Mouse (Mus musculus) MEL (cell line): ENCODE results near the gene Gsg1l. TPM values are rescaled to one million over a fixed set of nuclear protein-coding genes. Genes with fewer than 3 reads are reported as not detected.

Source experiments
- DNase-seq: peaks from one replicate; pipeline ENCODE4 v3.0.0; 2011; ENCODE audit warnings: low read depth, low spot score
- H3K27ac ChIP-seq: 2 replicates; pipeline ENCODE4 v1.5.1; 2012; ENCODE audit warnings: low read depth, mild to moderate bottlenecking, control low read depth, low read length, moderate library complexity; ENCODE audit not compliant: control insufficient read depth
- H3K27me3 ChIP-seq, 2 experiments: fragments of 150-350 bp in 1 of 2; sonication (generic) in 1 of 2; 2 replicates each; pipeline ENCODE4 v1.6.1; 2012; ENCODE audit warnings: low read length in 2 of 2, mild to moderate bottlenecking in 2 of 2, improper control_type of control experiment in 1 of 2, moderate library complexity in 1 of 2; ENCODE audit not compliant: insufficient read depth in 2 of 2, control insufficient read depth in 1 of 2
- H3K36me3 ChIP-seq, 2 experiments: 2 replicates each; pipeline ENCODE4 v1.6.1; 2012 to 2014; ENCODE audit warnings: low read length in 2 of 2, improper control_type of control experiment in 1 of 2, inconsistent platforms in 1 of 2, mild to moderate bottlenecking in 1 of 2; ENCODE audit not compliant: insufficient read depth in 2 of 2, control insufficient read depth in 1 of 2
- H3K4me1 ChIP-seq, 2 experiments: fragments of 150-350 bp in 1 of 2; sonication (generic) in 1 of 2; 2 replicates each; pipeline ENCODE4 v1.6.1; 2012; ENCODE audit warnings: low read length in 2 of 2, improper control_type of control experiment in 1 of 2, mild to moderate bottlenecking in 1 of 2; ENCODE audit not compliant: insufficient read depth in 2 of 2, control insufficient read depth in 1 of 2
- H3K4me3 ChIP-seq, 2 experiments: fragments of 150-350 bp in 1 of 2; sonication (generic) in 1 of 2; 2 replicates each; pipeline ENCODE4 v1.5.1; 2012; ENCODE audit warnings: low read depth in 2 of 2, low read length in 2 of 2, mild to moderate bottlenecking in 2 of 2, moderate library complexity in 2 of 2, control low read depth in 1 of 2, improper control_type of control experiment in 1 of 2; ENCODE audit not compliant: control insufficient read depth in 1 of 2, insufficient read depth in 1 of 2
- H3K79me2 ChIP-seq: 2 replicates; pipeline ENCODE4 v1.6.1; 2012; ENCODE audit warnings: mild to moderate bottlenecking, low read length, moderate library complexity; ENCODE audit not compliant: control insufficient read depth, poor library complexity, insufficient read depth
- H3K9ac ChIP-seq: 2 replicates; pipeline ENCODE4 v1.6.1; 2012; ENCODE audit warnings: low read depth, mild to moderate bottlenecking, control low read depth, low read length, moderate library complexity; ENCODE audit not compliant: control insufficient read depth, poor library complexity, severe bottlenecking
- H3K9me3 ChIP-seq: fragments of 150-350 bp; sonication (generic); replicated peaks from 2 replicates; pipeline ENCODE4 v1.6.1; 2012; ENCODE audit warnings: mild to moderate bottlenecking, low read length, improper control_type of control experiment, moderate library complexity; ENCODE audit not compliant: insufficient read depth
- CHD2 ChIP-seq: IDR thresholded peaks from 2 replicates; pipeline ENCODE4 v1.6.1; 2011; ENCODE audit warnings: low read length, improper control_type of control experiment
- CTCF ChIP-seq, 3 experiments: IDR thresholded peaks in 2 of 3; conservative IDR thresholded peaks in 1 of 3; 2 replicates each; pipeline ENCODE4 v1.5.1; 2011 to 2012; ENCODE audit warnings: low read length in 3 of 3, low read depth in 2 of 3, mild to moderate bottlenecking in 2 of 3, improper control_type of control experiment in 1 of 3, inconsistent platforms in 1 of 3, mixed read lengths in 1 of 3, moderate library complexity in 1 of 3; ENCODE audit not compliant: control insufficient read depth in 1 of 3, insufficient read depth in 1 of 3, poor library complexity in 1 of 3, severe bottlenecking in 1 of 3
- E2F4 ChIP-seq: IDR thresholded peaks from 2 replicates; pipeline ENCODE4 v1.6.1; 2011; ENCODE audit warnings: low read depth, low read length, improper control_type of control experiment, borderline replicate concordance
- ELF1 ChIP-seq: IDR thresholded peaks from 2 replicates; pipeline ENCODE4 v1.6.1; 2014; ENCODE audit warnings: low read depth, mild to moderate bottlenecking, inconsistent platforms, low read length, improper control_type of control experiment, moderate library complexity
- KAT2A ChIP-seq: conservative IDR thresholded peaks from 2 replicates; pipeline ENCODE4 v1.6.1; 2012; ENCODE audit warnings: low read depth, low read length, improper control_type of control experiment, inconsistent platforms
- MAFK ChIP-seq: IDR thresholded peaks from 2 replicates; pipeline ENCODE4 v1.6.1; 2011; ENCODE audit warnings: low read depth, mild to moderate bottlenecking, low read length, improper control_type of control experiment, borderline replicate concordance
- MAX ChIP-seq: IDR thresholded peaks from 2 replicates; pipeline ENCODE4 v1.6.1; 2011; ENCODE audit warnings: low read length, improper control_type of control experiment
- NRF1 ChIP-seq: IDR thresholded peaks from 2 replicates; pipeline ENCODE4 v1.6.1; 2014; ENCODE audit warnings: low read depth, mild to moderate bottlenecking, inconsistent platforms, low read length, improper control_type of control experiment, moderate library complexity; ENCODE audit not compliant: poor library complexity, insufficient read depth, severe bottlenecking
- POLR2AphosphoS2 ChIP-seq: IDR thresholded peaks from 2 replicates; pipeline ENCODE4 v1.6.1; 2011; ENCODE audit warnings: low read length, improper control_type of control experiment
- RAD21 ChIP-seq: IDR thresholded peaks from 2 replicates; pipeline ENCODE4 v1.6.1; 2011; ENCODE audit warnings: mild to moderate bottlenecking, low read depth, low read length, improper control_type of control experiment
- SIN3A ChIP-seq: IDR thresholded peaks from 2 replicates; pipeline ENCODE4 v1.6.1; 2012; ENCODE audit warnings: low read length, improper control_type of control experiment, inconsistent platforms
- SMC3 ChIP-seq: IDR thresholded peaks from 2 replicates; pipeline ENCODE4 v1.6.1; 2011; ENCODE audit warnings: low read depth, low read length, improper control_type of control experiment
- TBP ChIP-seq: IDR thresholded peaks from 2 replicates; pipeline ENCODE4 v1.8.0; 2011; ENCODE audit warnings: low read depth, low read length, improper control_type of control experiment
- USF2 ChIP-seq, 2 experiments: IDR thresholded peaks; 2 replicates each; pipeline ENCODE4 v1.6.1; 2011 to 2012; ENCODE audit warnings: improper control_type of control experiment in 2 of 2, low read length in 2 of 2, borderline replicate concordance in 1 of 2, inconsistent platforms in 1 of 2, low read depth in 1 of 2, mild to moderate bottlenecking in 1 of 2; ENCODE audit not compliant: insufficient read depth in 1 of 2
- ZC3H11A ChIP-seq: IDR thresholded peaks from 2 replicates; pipeline ENCODE4 v1.6.1; 2012; ENCODE audit warnings: low read depth, mild to moderate bottlenecking, inconsistent platforms, low read length, improper control_type of control experiment
- ZKSCAN1 ChIP-seq: IDR thresholded peaks from 2 replicates; pipeline ENCODE4 v1.6.1; 2012; ENCODE audit warnings: low read depth, mild to moderate bottlenecking, inconsistent platforms, low read length, improper control_type of control experiment, moderate library complexity
- ZNF384 ChIP-seq: IDR thresholded peaks from 2 replicates; pipeline ENCODE4 v1.6.1; 2012; ENCODE audit warnings: low read depth, mild to moderate bottlenecking, inconsistent platforms, low read length, improper control_type of control experiment
- polyA plus RNA-seq, 2 experiments: library from polyadenylated mRNA; stranded (reverse) in 1 of 2; unstranded in 1 of 2; fragments of >175 nt in 1 of 2; fragments of >200 nt in 1 of 2; gene quantifications; 2 replicates each; pipeline versions ENCODE4 v1.2.1 to v1.2.4; 2012; ENCODE audit warnings: low replicate concordance in 2 of 2, low read depth in 1 of 2; ENCODE audit not compliant: insufficient read length in 2 of 2, insufficient read depth in 1 of 2, missing spikeins in 1 of 2
- total RNA-seq: library from RNA; depleted of rRNA; stranded (reverse); fragments of 300-350 nt; gene quantifications from 2 replicates; pipeline ENCODE4 v1.2.3, GENCODE M21; 2012

Gene Gsg1l
- total and polyA plus RNA-seq, 3 experiments = not detected

DNA sequence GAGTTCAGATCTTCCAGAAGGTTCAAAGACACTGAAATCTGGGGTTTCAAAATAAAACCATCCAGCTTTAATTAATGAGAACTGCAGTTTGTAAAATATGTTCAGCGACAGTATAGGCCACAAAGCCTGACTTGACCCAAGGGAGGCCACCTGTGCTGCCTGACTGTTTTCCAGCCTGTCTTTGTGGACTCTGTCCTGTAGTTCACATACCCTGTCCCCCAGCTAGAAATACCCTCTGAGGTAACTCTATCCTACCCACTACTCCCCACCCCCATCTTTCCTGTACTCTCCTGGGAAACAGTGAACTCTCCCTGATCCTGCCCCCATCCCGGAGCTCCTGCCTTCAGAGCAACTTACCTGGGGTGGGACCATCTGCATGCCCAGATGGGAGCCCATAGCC, 199.0 kb downstream of the Gsg1l start:
- Histone ChIP-seq H3K4me3 (no peak overlapping the region), H3K79me2 (no peaks in the 10 kb centered on the region), H3K9me3 (no peaks in the 10 kb centered on the region), H3K4me1 (no peaks in the 10 kb centered on the region), H3K27me3 (no peaks in the 10 kb centered on the region), H3K36me3 (no peaks in the 10 kb centered on the region), H3K9ac (no peak overlapping the region), H3K27ac (no peak overlapping the region)
- no peak for DNase-seq
- TF ChIP-seq SMC3 = no peak
- TF ChIP-seq MAFK = no peak
- TF ChIP-seq ELF1 = no peak

DNA sequence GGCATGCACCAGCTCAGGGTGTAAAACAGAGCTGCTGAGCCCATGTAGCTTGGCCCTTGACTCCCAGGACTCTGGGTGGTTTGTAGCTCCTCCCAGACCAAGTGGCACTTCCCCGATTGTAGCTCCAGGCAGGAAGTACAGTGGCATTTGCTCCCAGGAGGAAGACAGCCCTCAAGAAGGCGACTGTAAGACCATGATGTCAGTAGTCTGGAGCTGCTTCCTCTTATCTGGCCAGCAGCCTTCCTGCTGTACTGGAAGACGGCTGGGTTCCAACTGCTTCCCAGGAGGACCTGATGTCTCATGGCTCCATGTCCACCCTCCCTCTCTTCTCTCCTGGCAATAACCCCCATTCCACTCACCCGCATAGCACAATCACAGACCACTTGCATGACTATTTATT, 204.2 kb downstream of the Gsg1l start:
- no peaks in the 10 kb centered on the region for H3K36me3 ChIP-seq
- no peak overlapping the region for H3K4me3 ChIP-seq
- no peak overlapping the region for H3K27ac ChIP-seq
- TF ChIP-seq CHD2 (no peak), SIN3A (no peak), USF2 (IDR thresholded peaks at IDR 0.05; ENCODE audit: borderline replicate concordance in 1 of 2, insufficient read depth in 1 of 2, low read depth in 1 of 2, low read length in 2 of 2) (no peak), CTCF (IDR thresholded peaks at IDR 0.05 in 2 of 3, conservative IDR thresholded peaks at IDR 0.05 in 1 of 3; ENCODE audit: control insufficient read depth in 1 of 3, insufficient read depth in 1 of 3, low read depth in 2 of 3, low read length in 3 of 3, poor library complexity in 1 of 3, severe bottlenecking in 1 of 3) (no peak), ZKSCAN1 (no peak), E2F4 (no peak), RAD21 (no peak), KAT2A (no peak), MAFK (no peak), NRF1 (no peak), ZC3H11A (no peak), MAX (no peak), ZNF384 (no peak), POLR2AphosphoS2 (no peak), TBP (no peak)
- DNase-seq = no peak
- H3K9me3 ChIP-seq = no peaks in the 10 kb centered on the region
- no peaks in the 10 kb centered on the region for H3K79me2 ChIP-seq
- no peaks in the 10 kb centered on the region for H3K27me3 ChIP-seq
- H3K9ac ChIP-seq = no peak overlapping the region
- H3K4me1 ChIP-seq = no peaks in the 10 kb centered on the region
